Mouse (Mus musculus) cortical plate, adult 2 months (tissue): ENCODE measurements around the gene Ppm1g. TPM values are rescaled to one million over a fixed set of nuclear protein-coding genes. Genes with fewer than 3 reads are reported as not detected.
"Not testable (repeated sequence)": the region's sequence is repeated elsewhere in the genome, so short reads cannot be mapped to it uniquely, and the experiment has no call there.

Experiments used
- H3K27ac ChIP-seq: fragments of 200-500 bp; 2 replicates; pipeline ENCODE4 v1.5.1; 2012; ENCODE audit warnings: low read length, control low read depth, inconsistent platforms; ENCODE audit not compliant: insufficient read depth
- H3K4me1 ChIP-seq: fragments of 200-500 bp; 2 replicates; pipeline ENCODE4 v1.6.1; 2011; ENCODE audit warnings: low read length; ENCODE audit not compliant: control insufficient read depth, insufficient read depth
- H3K4me3 ChIP-seq: fragments of 200-500 bp; 2 replicates; pipeline ENCODE4 v1.5.1; 2011; ENCODE audit warnings: mild to moderate bottlenecking, low read length, control low read depth; ENCODE audit not compliant: insufficient read depth
- CTCF ChIP-seq: fragments of 200-500 bp; IDR thresholded peaks from 2 replicates; pipeline ENCODE4 v1.5.1; 2011; ENCODE audit warnings: mild to moderate bottlenecking, control low read depth, low read length; ENCODE audit not compliant: insufficient read depth; ENCODE audit errors: extremely low read depth
- POLR2A ChIP-seq: fragments of 200-500 bp; IDR thresholded peaks from 2 replicates; pipeline ENCODE4 v1.6.1; 2011; ENCODE audit warnings: mild to moderate bottlenecking, low read length, control low read depth; ENCODE audit not compliant: insufficient read depth; ENCODE audit errors: extremely low read depth
- polyA plus RNA-seq: library from polyadenylated mRNA; depleted of rRNA; stranded (reverse); fragments of >200 nt; gene quantifications from 2 replicates; pipeline ENCODE4 v1.2.3, GENCODE M21; 2012

Gene Ppm1g
- polyA plus RNA-seq, 1 experiment = 79.8 TPM

GRCm38 (mm10) chr5:31221304-31221945 is 938 bp upstream of the Ppm1g start:
- Histone ChIP-seq H3K27ac (peak overlapping the region; percentile 4), H3K4me1 (0 out of 2 replicates have a peak, but pooled peaks cover 1% of the 10 kb centered on the region), H3K4me3 (peak overlapping the region; percentile 76)
- TF ChIP-seq CTCF = peak; percentile 29; the same call in 1 of the 2 replicates
- no peak for TF ChIP-seq POLR2A

- peak overlapping the region; percentile 88 for H3K27ac ChIP-seq
- peak overlapping the region; percentile 76 for H3K4me3 ChIP-seq
- no peak for TF ChIP-seq CTCF
- no peak; the same call in 1 of the 2 replicates for TF ChIP-seq POLR2A
- 0 out of 2 replicates have a peak, but pooled peaks cover 1% of the 10 kb centered on the region for H3K4me1 ChIP-seq
Observed at GRCm38 (mm10) chr5:31219911-31220447, 508 bp downstream of the Ppm1g start.

DNA sequence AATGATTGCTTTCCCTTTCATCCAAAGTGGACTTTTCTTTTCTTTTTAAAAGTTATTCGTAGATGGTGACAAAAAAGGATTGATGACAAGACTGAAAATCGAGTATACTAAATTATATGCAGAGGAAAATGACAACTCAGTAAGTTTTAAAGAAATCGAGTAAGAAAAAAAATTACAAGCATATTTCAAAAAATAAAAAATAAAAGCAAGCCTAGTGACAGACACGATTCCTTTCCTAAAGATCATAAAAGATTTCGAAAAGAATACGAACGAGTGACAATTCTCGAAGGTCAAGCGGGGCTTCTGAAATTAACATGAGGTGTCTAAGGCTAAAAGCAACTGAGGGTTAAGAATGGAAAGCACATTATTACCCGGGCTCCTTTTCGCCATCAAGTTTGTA is 1.0 kb downstream of the Ppm1g start:
- Histone ChIP-seq H3K4me1 (0 out of 2 replicates have a peak, but pooled peaks cover 1% of the 10 kb centered on the region), H3K4me3 (peak overlapping the region; percentile 76), H3K27ac (no peak overlapping the region)
- TF ChIP-seq POLR2A = no peak
- TF ChIP-seq CTCF = no peak

- H3K4me1 ChIP-seq = 0 out of 2 replicates have a peak, but pooled peaks cover 1% of the 10 kb centered on the region
- H3K4me3 ChIP-seq = peak overlapping the region; percentile 76; the same call in 1 of the 2 replicates
- H3K27ac ChIP-seq = no peak overlapping the region
- no peak for TF ChIP-seq POLR2A
- no peak for TF ChIP-seq CTCF
Observed at GRCm38 (mm10) chr5:31219070-31219469, 1.4 kb downstream of the Ppm1g start.

GRCm38 (mm10) chr5:31218294-31218693 is 2.2 kb downstream of the Ppm1g start:
- no peak for TF ChIP-seq POLR2A
- no peak for TF ChIP-seq CTCF
- no peak overlapping the region for H3K27ac ChIP-seq
- no peak overlapping the region for H3K4me3 ChIP-seq
- H3K4me1 ChIP-seq = 0 out of 2 replicates have a peak, but pooled peaks cover 1% of the 10 kb centered on the region

GRCm38 (mm10) chr5:31216554-31216953 is 3.9 kb downstream of the Ppm1g start:
- H3K27ac ChIP-seq, H3K4me1 ChIP-seq, H3K4me3 ChIP-seq: not testable (repeated sequence)

DNA sequence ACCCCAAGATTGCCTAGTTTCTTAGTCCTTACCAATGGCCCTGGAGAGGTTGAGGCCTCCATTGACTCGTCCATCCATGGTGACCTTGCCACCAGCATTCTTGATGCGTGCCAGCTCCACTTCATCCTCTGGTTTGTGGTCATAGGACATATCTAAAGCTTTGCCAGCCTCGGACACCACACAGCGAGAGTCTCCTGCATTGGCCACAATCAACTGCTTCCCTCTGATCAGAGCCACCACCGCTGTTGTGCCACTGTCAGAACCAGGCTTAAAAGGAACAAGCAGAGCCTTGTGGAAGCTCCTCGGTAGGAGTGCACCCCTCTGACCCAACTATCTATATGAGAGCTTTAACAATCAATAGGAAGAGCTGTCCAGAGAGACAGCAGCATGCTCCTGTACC is 16.1 kb downstream of the Ppm1g start:
- Histone ChIP-seq H3K4me3 (no peak overlapping the region), H3K27ac (no peak overlapping the region), H3K4me1 (no peaks in the 10 kb centered on the region)
- TF ChIP-seq POLR2A (no peak), CTCF (no peak)

GRCm38 (mm10) chr5:31203866-31204265 is 16.6 kb downstream of the Ppm1g start:
- TF ChIP-seq CTCF (no peak), POLR2A (no peak)
- Histone ChIP-seq H3K27ac (no peak overlapping the region), H3K4me1 (no peaks in the 10 kb centered on the region), H3K4me3 (no peak overlapping the region)

- Histone ChIP-seq H3K4me1 (no peaks in the 10 kb centered on the region), H3K27ac (no peak overlapping the region), H3K4me3 (no peak overlapping the region; the same call in 1 of the 2 replicates)
- TF ChIP-seq POLR2A (no peak), CTCF (no peak)
Observed at GRCm38 (mm10) chr5:31202933-31203332, 17.6 kb downstream of the Ppm1g start.

- Histone ChIP-seq H3K4me1 (no peaks in the 10 kb centered on the region), H3K4me3 (peak within 1 kb of the TSS; percentile 69), H3K27ac (peak within 1 kb of the TSS; percentile 59)
- TF ChIP-seq CTCF (no peak), POLR2A (peak; percentile 90)
Observed at GRCm38 (mm10) chr5:31201742-31202590, 18.5 kb downstream of the Ppm1g start, which contains the start of gene Zfp513. TSS of gene Zfp513 (minus strand) at chr5:31202303.
